Mouse (Mus musculus) heart, adult 2 months (tissue): Measurements from ENCODE around the gene Vwa1.

ENCODE experiments used
- CTCF ChIP-seq: fragments of 200-600 bp; IDR thresholded peaks from 2 replicates; pipeline ENCODE4 v1.8.1; 2022; ENCODE audit warnings: antibody characterized with exemption, mild to moderate bottlenecking, moderate library complexity
- EP300 ChIP-seq: fragments of 200-500 bp; IDR thresholded peaks from 2 replicates; pipeline ENCODE4 v1.6.1; 2011; ENCODE audit warnings: low read depth, low read length, control low read depth; ENCODE audit not compliant: insufficient read depth
- POLR2A ChIP-seq: fragments of 200-500 bp; IDR thresholded peaks from 2 replicates; pipeline ENCODE4 v1.6.1; 2011; ENCODE audit warnings: mild to moderate bottlenecking, low read depth, low read length, control low read depth; ENCODE audit not compliant: insufficient read depth

- peak; percentile 38 for TF ChIP-seq CTCF
- no peak for TF ChIP-seq EP300
- no peak for TF ChIP-seq POLR2A
Measured at GRCm38 (mm10) chr4:155802741-155803339, 28.3 kb upstream of the Vwa1 start, which contains the start of gene Mrpl20.
